In genomic region chr1:74858805-74859204, GRCm38 (mm10) we compare ENCODE assay signal across 9 mouse cellular contexts. TPM values are rescaled to one million over a fixed set of nuclear protein-coding genes. Genes with fewer than 3 reads are reported as not detected.
DNase-seq lines count a peak whose midpoint lies in the region; ATAC-seq and TF ChIP-seq lines count a peak whose summit lies in the region.
"Had no signal": no experiment of that assay in that cellular context is flagged by ENCODE, and none has a peak within 500 bp of the region (broad histone marks: within the 10 kb centered on the region; RNA-seq: fewer than 3 reads in every experiment).

No protein-coding gene starts in this region.

- peaks cover 72% of the 10 kb centered on the region for H3K27me3 ChIP-seq in heart, embryonic 15.5 days
- peaks cover 6% of the 10 kb centered on the region for H3K27me3 ChIP-seq in forebrain, postnatal 0 days (ENCODE audit: insufficient read depth, low read length)
- peaks cover 38% of the 10 kb centered on the region for H3K27me3 ChIP-seq in midbrain, embryonic 12.5 days

- no peak for ATAC-seq in heart, embryonic 15.5 days (replicated peaks; ENCODE audit: insufficient number of reproducible peaks, insufficient read depth, low FRiP score, low read depth)
- ATAC-seq in forebrain, postnatal 0 days, result no peak
- no peak for ATAC-seq in midbrain, embryonic 12.5 days (ENCODE audit: low FRiP score, low read depth)

- H3K4me2 ChIP-seq in heart, embryonic 15.5 days, result peak overlapping the region; percentile 56
- peak overlapping the region; percentile 68 for H3K4me2 ChIP-seq in forebrain, postnatal 0 days (ENCODE audit: low read depth)
- H3K4me2 ChIP-seq in midbrain, embryonic 12.5 days (replicated peaks), result peak overlapping the region; percentile 96

- DNase-seq in heart, adult 11 months, result no peak
- DNase-seq in ES-E14 (ENCODE audit: low read depth, low spot score), result no peak
- DNase-seq in forebrain, postnatal 0 days, result no peak
- DNase-seq in urinary bladder, postnatal 14 days (ENCODE audit: low spot score), result no peak
- no peak for DNase-seq in layer of hippocampus, postnatal 36 days
- DNase-seq in lung, postnatal 14 days, result no peak

- no peaks in the 10 kb centered on the region for H3K36me3 ChIP-seq in heart, embryonic 15.5 days
- no peaks in the 10 kb centered on the region for H3K36me3 ChIP-seq in ES-E14 (ENCODE audit: control insufficient read depth, insufficient read depth, low read length, poor library complexity, severe bottlenecking)
- no peaks in the 10 kb centered on the region for H3K36me3 ChIP-seq in forebrain, postnatal 0 days (ENCODE audit: insufficient read depth)
- no peaks in the 10 kb centered on the region for H3K36me3 ChIP-seq in midbrain, embryonic 12.5 days

- WGBS in heart, embryonic 15.5 days, result 10% methylated on average over 16 of the region's 16 CpGs
- 3% methylated on average over 16 of the region's 16 CpGs for WGBS in forebrain, postnatal 0 days
- 1% methylated on average over 16 of the region's 16 CpGs for WGBS in midbrain, embryonic 12.5 days

- no peaks in the 10 kb centered on the region for H3K9me3 ChIP-seq in heart, embryonic 15.5 days (replicated peaks)
- no peaks in the 10 kb centered on the region for H3K9me3 ChIP-seq in ES-E14 (ENCODE audit: control insufficient read depth, insufficient read depth, low read depth, low read length)
- no peaks in the 10 kb centered on the region for H3K9me3 ChIP-seq in forebrain, postnatal 0 days (ENCODE audit: low read length)
- no peaks in the 10 kb centered on the region for H3K9me3 ChIP-seq in midbrain, embryonic 12.5 days

- H3K4me3 ChIP-seq in heart, embryonic 15.5 days, result peak overlapping the region; percentile 33
- peak overlapping the region in 1 of 2 experiments; percentile 55; a peak in 3 of 4 replicates for H3K4me3 ChIP-seq in ES-E14 (ENCODE audit: insufficient read depth in 1 of 2, low read depth in 1 of 2, low read length in 2 of 2, poor library complexity in 1 of 2, severe bottlenecking in 1 of 2)
- H3K4me3 ChIP-seq in forebrain, postnatal 0 days (ENCODE audit: low read depth, low read length), result peak overlapping the region; percentile 79
- peak overlapping the region; percentile 87 for H3K4me3 ChIP-seq in midbrain, embryonic 12.5 days

- TF ChIP-seq CTCF in forebrain, postnatal 0 days (IDR thresholded peaks at IDR 0.05; ENCODE audit: low read depth), result no peak

- H3K4me1 ChIP-seq in heart, embryonic 15.5 days (replicated peaks), result peaks cover 36% of the 10 kb centered on the region
- H3K4me1 ChIP-seq in ES-E14 (ENCODE audit: control insufficient read depth in 2 of 2, insufficient read depth in 2 of 2, low read length in 2 of 2, poor library complexity in 1 of 2), result peaks cover 5 to 26% of the 10 kb centered on the region in 2 experiments; a peak in 3 of 4 replicates
- peaks cover 18% of the 10 kb centered on the region for H3K4me1 ChIP-seq in forebrain, postnatal 0 days (ENCODE audit: insufficient read depth)
- H3K4me1 ChIP-seq in midbrain, embryonic 12.5 days, result peaks cover 51% of the 10 kb centered on the region

- H3K9ac ChIP-seq in heart, embryonic 15.5 days, result no peak overlapping the region
- 0 out of 2 replicates have a peak overlapping the region, but pooled peaks have one; percentile 30 for H3K9ac ChIP-seq in ES-E14 (ENCODE audit: insufficient read depth, low read depth, low read length, poor library complexity, severe bottlenecking)
- peak overlapping the region; percentile 52 for H3K9ac ChIP-seq in forebrain, postnatal 0 days
- peak overlapping the region; percentile 37 for H3K9ac ChIP-seq in midbrain, embryonic 12.5 days (replicated peaks)

- in situ Hi-C loops in ES-E14 (cut with MboI; ENCODE audit: low sequenced_read_pairs in 2 of 2, unreplicated experiment in 2 of 2), result loop anchor here in 1 of 2 experiments (10.0 kb wide), 2 partner anchors 54 to 84 kb away; partner anchors contain the start of gene Wnt6

- H3K27ac ChIP-seq in heart, embryonic 15.5 days, result no peak overlapping the region
- no peak overlapping the region; the same call in 1 of the 2 replicates for H3K27ac ChIP-seq in ES-E14 (ENCODE audit: insufficient read depth, low read depth, low read length, poor library complexity, severe bottlenecking)
- H3K27ac ChIP-seq in forebrain, postnatal 0 days (ENCODE audit: low read depth, low read length), result 0 out of 2 replicates have a peak overlapping the region, but pooled peaks have one; percentile 24
- no peak overlapping the region; the same call in 1 of the 2 replicates for H3K27ac ChIP-seq in midbrain, embryonic 12.5 days (replicated peaks)
- H3K27ac ChIP-seq: macrophage had no signal

TF ChIP-seq in ES-E14, 5 proteins besides CTCF, POLR2A, EP300 and RAD21:
- TF ChIP-seq CHD2 (IDR thresholded peaks at IDR 0.05; ENCODE audit: low read depth, low read length) (no peak), HCFC1 (IDR thresholded peaks at IDR 0.05; ENCODE audit: borderline replicate concordance, insufficient read depth, low read length) (no peak), ZC3H11A (IDR thresholded peaks at IDR 0.05; ENCODE audit: borderline replicate concordance, low read depth, low read length) (no peak), MAFK (IDR thresholded peaks at IDR 0.05; ENCODE audit: insufficient read depth, low read depth, low read length) (no peak), ZNF384 (IDR thresholded peaks at IDR 0.05; ENCODE audit: low read depth, low read length) (no peak)

RNA-seq across cellular contexts. Expression of gene Cdk5r2, which starts 4.1 kb away (rescaled TPM):
- polyA plus RNA-seq in heart, embryonic 15.5 days (2015; fragmentation: Nextera tagmentation; extraction: Ambion mirVana), result 0.08 TPM in 1 of 2 replicates, not detected in the other
- 0.26 and 0.54 TPM in 2 replicates for total RNA-seq in ES-E14 (2012; rRNA removed)
- total RNA-seq in forebrain, postnatal 0 days (2014; rRNA removed), result 24.2 and 27.2 TPM in 2 replicates
- 9.7 and 10.0 TPM in 2 replicates for polyA plus RNA-seq in forebrain, postnatal 0 days (2015; fragmentation: Nextera tagmentation; extraction: Ambion mirVana)
- 5.6 and 8.7 TPM in 2 replicates for polyA plus RNA-seq in midbrain, embryonic 12.5 days (2016; fragmentation: Nextera tagmentation; extraction: Ambion mirVana)
- 100 to 1,000 TPM; 194 to 207 TPM for total RNA-seq in layer of hippocampus, postnatal 36 days (2021)
- polyA plus RNA-seq: macrophage had no signal

RNA-seq across cellular contexts. Expression of gene Fev, which starts 26.4 kb away (rescaled TPM):
- 0.37 and 0.68 TPM in 2 replicates for polyA plus RNA-seq in heart, embryonic 15.5 days (2015; fragmentation: Nextera tagmentation; extraction: Ambion mirVana)
- not detected in 2 replicates for total RNA-seq in ES-E14 (2012; rRNA removed)
- total RNA-seq in forebrain, postnatal 0 days (2014; rRNA removed), result not detected in 2 replicates
- not detected in 2 replicates for polyA plus RNA-seq in forebrain, postnatal 0 days (2015; fragmentation: Nextera tagmentation; extraction: Ambion mirVana)
- polyA plus RNA-seq in midbrain, embryonic 12.5 days (2016; fragmentation: Nextera tagmentation; extraction: Ambion mirVana), result 0.25 and 0.55 TPM in 2 replicates
- total RNA-seq in layer of hippocampus, postnatal 36 days (2021), result not detected
- polyA plus RNA-seq: macrophage had no signal

RNA-seq across cellular contexts. Expression of gene Cryba2, which starts 34.1 kb away (rescaled TPM):
- polyA plus RNA-seq in heart, embryonic 15.5 days (2015; fragmentation: Nextera tagmentation; extraction: Ambion mirVana), result not detected in 2 replicates
- not detected in 2 replicates for total RNA-seq in ES-E14 (2012; rRNA removed)
- not detected in 2 replicates for total RNA-seq in forebrain, postnatal 0 days (2014; rRNA removed)
- not detected in 2 replicates for polyA plus RNA-seq in forebrain, postnatal 0 days (2015; fragmentation: Nextera tagmentation; extraction: Ambion mirVana)
- polyA plus RNA-seq in midbrain, embryonic 12.5 days (2016; fragmentation: Nextera tagmentation; extraction: Ambion mirVana), result not detected in 2 replicates
- not detected for total RNA-seq in layer of hippocampus, postnatal 36 days (2021)
- polyA plus RNA-seq: macrophage had no signal

Comparison
In these comparisons a context has a peak if more than half of its experiments do, and no peak if none do; other contexts are left out.
1. RNA of gene Cdk5r2, which starts 4.1 kb away (total RNA-seq): 194 to 207 TPM in layer of hippocampus, postnatal 36 days and 24.2 to 27.2 TPM in forebrain, postnatal 0 days; 0.26 to 0.54 TPM in ES-E14; every median in the first group is over 10 times any median in the second.
2. Peak in every context shown above with its lines, with median percentiles within 50 percentile points of each other: H3K4me2 ChIP-seq.